Mouse (Mus musculus) macrophage (primary cell): ENCODE results near the gene Mx1. TPM values are rescaled to one million over a fixed set of nuclear protein-coding genes. Genes with fewer than 3 reads are reported as not detected.

Experiments
- H3K27ac ChIP-seq: fragments of 350-480 bp; formaldehyde crosslinking; 2 replicates; pipeline ENCODE4 v1.9.0; 2021
- H3K36me3 ChIP-seq: fragments of 350-480 bp; formaldehyde crosslinking; 2 replicates; pipeline ENCODE4 v1.9.0; 2021; ENCODE audit errors: inconsistent target
- H3K4me3 ChIP-seq: fragments of 350-480 bp; formaldehyde crosslinking; 2 replicates; pipeline ENCODE4 v1.9.0; 2021; ENCODE audit errors: inconsistent target
- H3K79me2 ChIP-seq: fragments of 350-480 bp; formaldehyde crosslinking; 2 replicates; pipeline ENCODE4 v1.9.0; 2021; ENCODE audit errors: inconsistent target
- WGBS: methylation state at CpG from one replicate; pipeline ENCODE4 v1.1.7; 2026; ENCODE audit warnings: inconsistent platforms; ENCODE audit not compliant: missing documents; 5-methylcytosine and 5-hydroxymethylcytosine counted together
- polyA plus RNA-seq: library from polyadenylated mRNA; stranded (reverse); fragments of 250-400 nt; gene quantifications from 3 replicates; pipeline ENCODE4 v1.2.4, GENCODE M21; 2018; ENCODE audit warnings: inconsistent platforms
- total RNA-seq, 78 experiments: library from RNA; depleted of rRNA; stranded (reverse); fragments of 250-400 nt; gene quantifications; 1 replicate in 9 of 78; 2 replicates in 24 of 78; 3 replicates in 43 of 78; 4 replicates in 2 of 78; pipeline ENCODE4 v1.2.4; 2018; ENCODE audit warnings: inconsistent platforms in 56 of 78

Mx1 gene
- total RNA-seq (2018; cell fraction: chromatin; rRNA removed), result over 10,000 TPM in 1 of 26 experiments, 1,000 to 10,000 TPM in 15, 100 to 1,000 TPM in 10; 181 to 12,539 (median 2,733) TPM
- 100 to 1,000 TPM in 14 of 26 experiments, 10 to 100 TPM in 12; 26.9 to 928 (median 389) TPM for total RNA-seq (2018; cell fraction: cytosol; rRNA removed)
- total RNA-seq (2018; cell fraction: nucleus; rRNA removed), result 1,000 to 10,000 TPM in 15 of 26 experiments, 100 to 1,000 TPM in 11; 143 to 7,936 (median 1,714) TPM
- polyA plus RNA-seq, result 37.1 to 163 TPM (median 40.9 TPM) in 3 replicates

DNA sequence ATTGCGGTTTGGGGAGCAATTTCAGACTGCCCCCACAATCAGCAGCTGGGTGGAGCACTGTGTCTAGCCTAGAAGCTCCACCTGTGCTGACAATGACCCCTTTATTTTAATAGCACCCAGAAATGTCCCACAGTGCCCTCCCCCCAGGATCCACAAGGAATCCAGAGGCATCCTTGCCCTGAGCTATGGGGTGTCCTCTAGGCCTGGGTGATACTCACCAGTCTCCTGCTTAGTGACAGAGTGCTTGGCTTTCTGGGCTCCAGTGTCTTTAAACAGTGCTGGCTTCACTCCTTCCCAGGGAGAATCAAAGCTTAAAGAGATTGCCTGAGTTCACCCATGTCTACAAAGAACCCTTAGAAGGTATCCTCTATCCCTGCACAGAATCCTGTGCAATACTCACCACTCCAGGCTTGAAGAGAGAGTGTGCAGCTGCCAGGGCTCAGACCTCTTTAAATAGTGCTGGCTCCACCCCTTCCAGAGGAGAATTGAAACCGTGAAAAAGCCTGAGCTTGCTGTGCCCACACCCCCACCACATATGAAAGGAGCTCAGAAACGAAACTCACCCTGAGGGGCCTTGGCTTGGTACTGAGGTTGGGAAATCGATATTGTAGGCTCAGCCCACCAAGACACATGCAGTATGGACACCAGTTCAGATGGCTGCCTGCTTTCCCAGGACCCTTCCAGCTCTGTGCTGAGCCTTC is at the start of gene Mx1:
Mx1 (minus strand) TSS at position 427 of the 701 bp plus-strand sequence.
- Histone ChIP-seq H3K27ac (peak within 1 kb of the TSS; percentile 77), H3K4me3 (peak within 1 kb of the TSS; percentile 67), H3K36me3 (peaks cover 26% of the 10 kb centered on the region), H3K79me2 (peaks cover 57% of the 10 kb centered on the region)
- 21% methylated on average over 4 of the region's 4 CpGs for WGBS

- Histone ChIP-seq H3K27ac (no peak overlapping the region), H3K36me3 (no peaks in the 10 kb centered on the region), H3K4me3 (no peak overlapping the region), H3K79me2 (no peaks in the 10 kb centered on the region)
- 93% methylated on average over 12 of the region's 12 CpGs for WGBS
These were observed 49.6 kb upstream of the Mx1 start for GRCm38 (mm10) chr16:97512347-97512751.

GRCm38 (mm10) chr16:97511495-97511894 is 48.8 kb upstream of the Mx1 start:
- no peak overlapping the region for H3K4me3 ChIP-seq
- no peaks in the 10 kb centered on the region for H3K36me3 ChIP-seq
- no peaks in the 10 kb centered on the region for H3K79me2 ChIP-seq
- H3K27ac ChIP-seq, result no peak overlapping the region

GRCm38 (mm10) chr16:97510849-97511248 is 48.1 kb upstream of the Mx1 start:
- 16% methylated on average over 5 of the region's 5 CpGs for WGBS
- H3K36me3 ChIP-seq, result no peaks in the 10 kb centered on the region
- no peak overlapping the region for H3K4me3 ChIP-seq
- H3K27ac ChIP-seq, result no peak overlapping the region
- H3K79me2 ChIP-seq, result no peaks in the 10 kb centered on the region

DNA sequence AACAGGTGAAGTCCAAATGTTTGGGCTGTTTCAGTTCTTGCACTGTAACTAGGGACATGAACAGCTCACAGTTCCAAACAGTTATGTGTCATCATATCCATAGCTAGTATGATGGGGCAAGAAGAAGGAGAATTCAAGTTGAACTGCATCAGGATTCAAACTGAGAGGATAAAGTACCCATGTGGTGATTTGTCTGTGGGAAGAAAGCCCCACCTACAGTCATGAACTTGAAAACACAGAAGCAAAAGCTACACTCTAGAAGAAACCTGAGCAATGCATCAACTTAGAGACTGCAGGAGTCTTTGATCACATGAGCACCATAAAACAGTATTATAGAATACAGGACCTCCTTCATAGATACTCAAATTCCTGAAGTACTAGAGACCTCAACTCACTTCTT is 45.1 kb upstream of the Mx1 start:
- no peaks in the 10 kb centered on the region for H3K36me3 ChIP-seq
- H3K4me3 ChIP-seq, result no peak overlapping the region
- H3K79me2 ChIP-seq, result no peaks in the 10 kb centered on the region
- H3K27ac ChIP-seq, result no peak overlapping the region

GRCm38 (mm10) chr16:97504793-97505192 is 42.1 kb upstream of the Mx1 start:
- Histone ChIP-seq H3K4me3 (no peak overlapping the region), H3K27ac (no peak overlapping the region), H3K79me2 (no peaks in the 10 kb centered on the region), H3K36me3 (no peaks in the 10 kb centered on the region)
- WGBS, result 95% methylated on average over 3 of the region's 3 CpGs

GRCm38 (mm10) chr16:97503849-97504248 is 41.1 kb upstream of the Mx1 start:
- Histone ChIP-seq H3K4me3 (no peak overlapping the region), H3K27ac (no peak overlapping the region), H3K36me3 (no peaks in the 10 kb centered on the region), H3K79me2 (no peaks in the 10 kb centered on the region)
- WGBS, result 49% methylated on average over 3 of the region's 3 CpGs

DNA sequence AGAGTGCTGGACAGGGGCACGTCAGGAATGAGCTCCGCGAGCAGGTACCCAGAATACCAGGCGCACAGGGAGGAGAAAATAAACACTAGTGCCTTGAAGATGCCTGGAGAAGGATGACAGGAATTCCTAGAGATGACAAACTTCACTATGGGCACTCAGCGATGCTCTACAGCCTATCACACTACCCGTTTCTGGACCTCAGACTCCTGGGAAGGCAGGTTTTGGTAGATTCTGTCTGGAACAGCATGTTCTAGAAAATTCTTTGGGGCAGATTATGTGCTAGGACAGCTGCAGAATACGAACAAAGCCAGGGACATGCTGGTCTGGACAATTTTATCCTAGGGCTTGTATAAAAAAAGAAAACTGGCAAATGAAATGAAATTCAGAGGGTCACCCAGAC is 38.2 kb upstream of the Mx1 start:
- no peak overlapping the region for H3K4me3 ChIP-seq
- no peak overlapping the region for H3K27ac ChIP-seq
- 90% methylated on average over 7 of the region's 7 CpGs for WGBS
- no peaks in the 10 kb centered on the region for H3K36me3 ChIP-seq
- H3K79me2 ChIP-seq, result no peaks in the 10 kb centered on the region

DNA sequence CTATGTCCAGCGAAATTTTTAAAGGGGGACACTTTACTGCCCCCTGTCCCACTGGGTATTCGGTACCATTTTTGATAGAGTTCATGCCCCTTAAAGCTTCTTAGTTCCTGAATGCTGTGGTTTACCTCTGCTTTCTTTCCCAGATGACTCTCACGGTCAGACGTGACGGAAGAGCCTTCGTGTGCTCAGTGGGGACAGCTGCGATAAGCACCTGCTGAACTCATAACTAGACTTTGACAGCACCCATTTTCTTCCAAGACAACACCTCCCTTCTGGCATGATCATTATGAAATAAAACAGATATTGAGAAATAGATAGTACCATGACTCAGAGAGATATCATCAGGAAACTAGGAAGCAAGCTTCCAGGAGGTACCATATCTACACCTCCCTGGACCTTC is 36.7 kb upstream of the Mx1 start:
- no peak overlapping the region for H3K27ac ChIP-seq
- H3K4me3 ChIP-seq, result no peak overlapping the region
- WGBS, result 92% methylated on average over 7 of the region's 7 CpGs
- no peaks in the 10 kb centered on the region for H3K36me3 ChIP-seq
- H3K79me2 ChIP-seq, result no peaks in the 10 kb centered on the region

DNA sequence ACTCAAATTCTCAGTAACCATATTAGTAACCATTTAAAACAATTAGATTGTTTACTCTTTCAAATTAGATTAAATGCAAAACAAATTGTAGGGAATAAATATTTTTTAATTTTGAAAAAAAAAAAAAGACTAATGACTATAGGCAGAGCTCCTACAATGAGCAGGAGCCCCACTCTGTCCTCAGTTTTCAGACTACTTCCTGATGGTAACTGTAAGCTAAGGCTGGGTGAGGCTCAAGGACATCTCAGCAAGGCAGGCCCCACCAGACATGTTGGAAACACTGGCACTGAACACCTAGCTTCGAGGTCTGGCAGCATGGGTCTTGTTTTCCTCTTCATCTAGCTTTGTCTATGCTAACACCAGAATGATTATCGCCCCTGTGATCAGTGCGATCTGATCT is 35.4 kb upstream of the Mx1 start:
- H3K4me3 ChIP-seq, result no peak overlapping the region
- H3K36me3 ChIP-seq, result no peaks in the 10 kb centered on the region
- no peaks in the 10 kb centered on the region for H3K79me2 ChIP-seq
- WGBS, result 93% methylated on average over 3 of the region's 3 CpGs
- no peak overlapping the region for H3K27ac ChIP-seq

GRCm38 (mm10) chr16:97497682-97498081 is 35.0 kb upstream of the Mx1 start:
- no peaks in the 10 kb centered on the region for H3K36me3 ChIP-seq
- WGBS, result 82% methylated on average over 5 of the region's 5 CpGs
- no peak overlapping the region for H3K4me3 ChIP-seq
- H3K79me2 ChIP-seq, result no peaks in the 10 kb centered on the region
- no peak overlapping the region for H3K27ac ChIP-seq

DNA sequence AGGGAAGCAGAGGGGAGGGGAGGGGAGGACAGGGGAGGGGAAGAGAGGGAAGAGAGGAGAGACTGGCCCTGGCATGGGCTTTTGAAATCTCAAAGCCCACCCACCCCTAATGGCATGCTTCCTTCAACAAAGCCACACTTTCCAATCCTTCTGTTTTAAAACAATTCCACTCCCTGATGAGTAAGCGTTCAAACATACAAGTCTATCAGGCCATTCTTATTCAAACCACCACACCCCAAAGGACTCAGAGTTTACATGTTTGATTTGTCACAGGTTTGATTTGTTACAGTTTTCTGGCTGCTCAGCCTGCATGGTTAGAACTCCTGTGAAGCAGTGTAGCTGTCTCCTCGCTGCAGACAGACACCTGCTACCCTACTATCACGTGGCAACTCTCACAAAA is 33.3 kb upstream of the Mx1 start:
- 90% methylated on average over 3 of the region's 3 CpGs for WGBS
- Histone ChIP-seq H3K4me3 (no peak overlapping the region), H3K36me3 (no peaks in the 10 kb centered on the region), H3K27ac (no peak overlapping the region), H3K79me2 (no peaks in the 10 kb centered on the region)

GRCm38 (mm10) chr16:97492369-97492768 is 29.7 kb upstream of the Mx1 start:
- H3K79me2 ChIP-seq, result no peaks in the 10 kb centered on the region

GRCm38 (mm10) chr16:97478655-97479054 is 15.9 kb upstream of the Mx1 start:
- Histone ChIP-seq H3K27ac (no peak overlapping the region), H3K79me2 (no peaks in the 10 kb centered on the region), H3K4me3 (no peak overlapping the region), H3K36me3 (no peaks in the 10 kb centered on the region)
- 10% methylated on average over 2 of the region's 2 CpGs for WGBS

More at GRCm38 (mm10) chr16:97492369-97492768, 29.7 kb upstream of the Mx1 start:
- 92% methylated on average over 1 of the region's 1 CpGs for WGBS
- Histone ChIP-seq H3K27ac (no peak overlapping the region), H3K4me3 (no peak overlapping the region), H3K36me3 (no peaks in the 10 kb centered on the region)

- Histone ChIP-seq H3K27ac (no peak overlapping the region), H3K79me2 (no peaks in the 10 kb centered on the region), H3K4me3 (no peak overlapping the region), H3K36me3 (no peaks in the 10 kb centered on the region)
- WGBS, result 71% methylated on average over 1 of the region's 1 CpGs
These were observed 13.8 kb upstream of the Mx1 start for GRCm38 (mm10) chr16:97476524-97476923.

DNA sequence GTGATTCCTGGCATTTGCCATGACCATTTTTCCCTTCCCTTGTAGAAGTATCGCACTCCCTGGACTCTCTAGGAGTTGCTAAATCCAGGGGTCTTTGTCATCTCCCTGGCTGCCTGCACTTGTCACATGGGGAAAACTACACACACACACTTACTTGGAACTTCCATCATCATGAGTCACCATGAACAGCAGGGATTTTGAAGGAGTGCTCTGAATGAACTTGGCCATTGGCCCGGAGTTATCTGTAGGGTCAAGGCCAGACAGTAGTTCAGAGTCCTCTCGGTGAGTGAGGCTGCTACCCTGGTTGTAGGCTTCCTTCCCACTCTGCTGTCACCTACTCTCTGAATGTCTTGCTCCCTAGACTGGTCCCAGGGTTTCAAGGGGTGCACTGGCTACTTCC is 12.9 kb upstream of the Mx1 start:
- 86% methylated on average over 3 of the region's 3 CpGs for WGBS
- H3K79me2 ChIP-seq, result no peaks in the 10 kb centered on the region

More for the DNA sequence above, 12.9 kb upstream of the Mx1 start:
- Histone ChIP-seq H3K27ac (no peak overlapping the region), H3K4me3 (no peak overlapping the region), H3K36me3 (no peaks in the 10 kb centered on the region)
